Mouse (Mus musculus) ES-Bruce4 (cell line): Measurements from ENCODE around the gene Nptx1.

Source experiments
- CTCF ChIP-seq: IDR thresholded peaks from one replicate; pipeline ENCODE4 v1.8.1; 2011; ENCODE audit warnings: low read depth, low read length
- EP300 ChIP-seq: IDR thresholded peaks from 2 replicates; pipeline ENCODE4 v1.6.1; 2011; ENCODE audit warnings: low read depth, low read length; ENCODE audit not compliant: insufficient read depth
- POLR2A ChIP-seq: IDR thresholded peaks from one replicate; pipeline ENCODE4 v1.8.1; 2011; ENCODE audit warnings: low read length; ENCODE audit not compliant: insufficient read depth

DNA sequence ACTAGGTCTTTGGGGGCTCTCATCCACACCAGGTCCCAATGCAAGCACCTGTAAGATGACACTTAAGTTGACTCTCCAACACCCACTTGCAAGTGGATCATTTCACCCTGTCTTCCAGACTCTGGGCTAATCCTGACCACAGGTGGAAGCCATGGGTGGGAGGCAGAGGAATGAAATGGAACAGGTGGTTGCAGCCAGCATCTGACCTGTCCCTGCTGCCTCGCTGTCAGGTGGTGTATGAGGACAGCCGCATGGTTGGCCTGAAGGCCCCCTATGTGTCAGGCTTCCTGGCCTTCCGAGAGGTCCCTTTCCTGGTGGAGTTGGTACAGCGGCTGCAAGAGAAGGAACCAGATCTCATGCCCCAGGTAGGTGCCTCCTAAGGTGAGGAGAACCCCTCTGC, 48.3 kb downstream of the Nptx1 start:
- no peak for TF ChIP-seq CTCF
- TF ChIP-seq POLR2A = no peak
- no peak for TF ChIP-seq EP300
